Mouse (Mus musculus): ENCODE measurements around the gene Cnn2. TPM values are rescaled to one million over a fixed set of nuclear protein-coding genes. Genes with fewer than 3 reads are reported as not detected.

Cnn2 gene
- total RNA-seq, 2 experiments from 2014 or later = 6.0 to 8.2 TPM

DNA sequence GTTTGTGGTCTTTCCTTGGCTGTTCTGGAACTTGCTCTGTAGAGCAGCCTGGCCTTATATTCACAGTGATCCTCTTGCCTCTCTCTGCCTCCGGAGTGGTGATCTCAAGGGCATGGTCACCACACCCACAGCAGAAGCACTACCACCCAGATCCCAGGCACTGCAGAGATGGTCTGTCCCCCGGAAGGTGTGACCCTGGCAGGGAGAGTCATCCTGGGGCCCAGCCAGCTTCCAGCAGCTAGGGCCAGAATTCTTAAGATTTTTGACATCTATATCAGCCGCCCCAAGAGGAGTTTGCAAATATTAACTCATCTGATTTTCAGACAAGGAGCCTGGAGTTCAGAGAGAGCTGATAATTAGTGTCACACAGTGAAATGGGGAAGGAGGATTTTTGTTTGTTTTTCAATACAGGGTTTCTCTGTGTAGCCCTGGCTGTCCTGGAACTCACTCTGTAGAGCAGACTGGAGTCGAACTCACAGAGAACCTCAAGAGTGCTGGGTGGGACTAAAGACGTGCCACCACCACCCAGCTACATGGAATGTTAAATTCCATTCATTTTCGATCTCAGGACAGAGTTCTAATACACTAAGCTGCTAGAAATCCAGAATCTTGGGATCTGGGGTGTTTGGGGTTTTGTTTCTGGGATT lies 2.0 kb upstream of the Cnn2 start:
- intact Hi-C loops (cut with DNase I) = loop anchor here (5.0 kb wide), 1 partner anchor 66 kb away; no protein-coding TSS in a partner anchor
- no peak for DNase-seq (ENCODE audit: low spot score in 2 of 2)

DNA sequence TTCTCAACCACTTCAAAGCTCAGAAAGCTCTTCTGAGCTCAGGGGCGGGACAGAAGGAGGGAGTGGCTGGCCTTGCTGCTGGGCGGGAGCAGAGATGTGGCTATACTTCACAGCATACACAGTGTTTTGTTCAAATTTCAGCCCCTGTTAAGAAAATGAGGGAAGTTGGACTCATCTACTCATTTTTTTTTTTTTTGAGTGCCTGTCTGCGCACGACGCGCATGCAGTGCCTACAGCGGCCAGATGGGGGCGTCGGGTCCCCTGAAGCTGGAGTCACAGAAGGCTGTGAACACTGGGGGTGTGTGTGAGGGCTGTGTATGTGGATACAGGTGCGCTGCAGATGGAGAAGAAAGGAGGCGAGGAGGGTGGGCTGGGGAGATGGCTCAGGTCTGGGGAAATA lies 1.4 kb upstream of the Cnn2 start:
- intact Hi-C loops (cut with DNase I) = loop anchor here (5.0 kb wide), 1 partner anchor 65 kb away; no protein-coding TSS in a partner anchor
- DNase-seq (ENCODE audit: low spot score in 2 of 2) = peak; percentile 75 to 83

DNA sequence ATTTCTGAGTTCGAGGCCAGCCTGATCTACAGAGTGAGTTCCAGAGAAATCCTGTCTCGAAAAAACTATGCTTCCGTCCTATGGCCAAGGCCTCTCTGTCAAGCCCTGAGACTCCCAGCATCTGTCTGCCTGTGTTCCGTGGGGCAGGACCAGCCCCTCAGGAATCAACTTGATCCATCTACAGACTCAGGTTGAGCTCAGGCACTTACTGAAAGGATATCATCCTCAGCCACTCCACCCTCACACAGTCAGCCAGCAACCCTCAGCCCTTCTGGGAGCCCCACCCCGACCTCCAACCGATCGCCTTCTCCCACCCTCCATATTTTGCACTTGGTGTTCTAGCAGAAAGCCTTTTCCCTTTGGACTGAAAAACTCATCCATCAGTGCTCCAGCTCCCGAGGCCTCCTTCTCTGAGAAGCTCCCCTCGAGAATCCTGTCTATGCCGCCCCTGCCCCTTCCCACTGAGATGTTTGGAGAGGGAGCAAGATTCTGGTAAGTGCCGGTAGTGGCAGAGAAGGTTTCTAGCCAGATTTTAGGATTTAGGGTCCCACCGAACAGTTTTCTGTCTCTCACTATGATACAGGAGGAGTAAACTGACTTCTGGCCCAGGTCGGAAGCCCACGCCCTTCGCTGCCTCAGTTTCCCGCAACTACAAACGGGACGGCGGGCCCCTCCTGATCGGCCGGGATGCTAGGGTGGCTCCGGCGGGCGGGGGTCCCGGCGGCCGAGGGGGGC lies 446 bp upstream of the Cnn2 start:
- DNase-seq (ENCODE audit: low spot score in 2 of 2) = no peak
- intact Hi-C loops (cut with DNase I) = loop anchor here (5.0 kb wide), 1 partner anchor 64 kb away; no protein-coding TSS in a partner anchor

DNA sequence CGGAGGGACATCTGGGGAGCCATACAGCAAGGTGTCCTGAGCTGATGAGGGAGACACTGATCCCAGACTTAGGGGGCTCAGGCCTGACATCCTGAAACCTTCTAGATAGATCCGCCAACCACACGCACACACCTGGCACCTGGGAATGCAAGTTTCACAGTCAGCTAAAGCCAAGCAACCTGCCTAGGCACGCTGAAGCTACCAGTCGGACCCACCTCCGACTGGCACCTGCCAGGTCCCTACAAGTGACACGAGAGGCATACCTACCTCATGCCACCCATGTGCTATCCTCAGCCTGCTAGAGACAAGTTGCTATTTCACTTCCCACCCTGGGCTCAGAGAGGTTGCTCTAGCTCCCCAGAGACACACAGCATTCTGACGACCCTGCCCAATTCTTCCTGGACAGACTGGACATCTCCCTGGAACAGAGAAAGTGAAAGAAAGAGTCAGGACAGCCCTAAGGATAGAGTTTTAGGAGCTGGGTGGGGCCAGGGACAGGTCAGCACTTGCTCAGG lies 945 bp downstream of the Cnn2 start:
- intact Hi-C loops (cut with DNase I) = loop anchor here (5.0 kb wide), 1 partner anchor 63 kb away; no protein-coding TSS in a partner anchor
- no peak for DNase-seq (ENCODE audit: low spot score in 2 of 2)

DNA sequence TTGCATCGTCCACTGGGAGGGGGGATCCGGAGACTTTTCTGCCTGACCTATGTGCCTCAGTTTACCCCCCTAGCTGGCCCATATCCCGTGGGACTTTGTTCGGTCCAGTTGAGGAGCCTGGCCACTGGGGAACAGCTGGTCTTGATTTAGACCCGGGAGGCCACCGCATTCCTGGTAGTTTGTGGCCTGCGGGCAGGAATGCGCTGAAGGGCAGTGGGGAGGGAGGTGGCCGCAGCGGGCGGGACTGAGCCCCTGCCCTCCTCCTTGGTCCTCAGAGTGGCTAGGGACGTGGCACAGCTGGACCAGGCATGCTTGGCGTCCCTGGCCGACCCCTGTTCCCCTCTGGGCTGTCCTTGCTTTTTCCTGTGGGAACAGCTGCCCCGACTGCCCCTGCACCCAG lies 1.5 kb downstream of the Cnn2 start:
- intact Hi-C loops (cut with DNase I) = loop anchor here (5.0 kb wide), 1 partner anchor 62 kb away; no protein-coding TSS in a partner anchor
- no peak for DNase-seq (ENCODE audit: low spot score in 2 of 2)

DNA sequence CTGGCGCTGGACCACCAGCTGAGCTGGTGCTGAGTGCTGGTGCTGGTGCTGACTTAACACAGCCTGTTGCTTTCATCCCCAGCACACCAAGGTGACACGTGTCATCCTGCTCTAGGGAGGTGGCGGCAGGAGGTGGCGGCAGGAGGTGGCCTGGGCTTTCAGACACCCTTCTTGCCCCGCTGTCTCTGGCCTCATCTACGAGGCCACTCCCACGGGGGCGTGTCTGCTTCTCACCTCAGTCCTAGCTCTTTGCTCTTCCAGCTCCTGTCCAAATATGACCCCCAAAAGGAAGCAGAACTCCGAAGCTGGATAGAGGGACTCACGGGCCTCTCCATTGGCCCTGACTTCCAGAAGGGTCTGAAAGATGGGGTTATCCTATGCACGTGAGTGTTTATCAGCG lies 2.7 kb downstream of the Cnn2 start:
- no peak for DNase-seq (ENCODE audit: low spot score in 2 of 2)
- intact Hi-C loops (cut with DNase I) = no loop called here

DNA sequence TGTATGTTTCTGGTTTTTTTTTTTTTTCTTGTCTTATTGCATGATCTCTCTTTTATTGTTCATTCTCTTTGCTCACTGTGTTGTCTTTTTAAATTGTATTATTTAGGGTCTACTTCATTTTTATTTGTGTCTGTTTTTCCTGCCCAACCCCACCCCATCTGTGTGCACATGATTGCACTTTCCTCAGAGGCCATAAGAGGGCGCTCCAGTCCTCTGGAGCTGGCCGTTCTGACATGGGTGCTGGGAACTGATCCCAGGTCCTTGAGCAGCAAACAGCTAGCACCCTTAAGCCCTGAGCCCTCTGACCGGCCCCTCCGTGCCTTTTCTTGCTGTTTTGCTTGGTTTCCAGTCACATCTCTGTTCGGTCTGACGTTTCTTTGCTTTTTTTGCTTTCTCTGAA lies 3.2 kb downstream of the Cnn2 start:
- no peak for DNase-seq (ENCODE audit: low spot score in 2 of 2)

DNA sequence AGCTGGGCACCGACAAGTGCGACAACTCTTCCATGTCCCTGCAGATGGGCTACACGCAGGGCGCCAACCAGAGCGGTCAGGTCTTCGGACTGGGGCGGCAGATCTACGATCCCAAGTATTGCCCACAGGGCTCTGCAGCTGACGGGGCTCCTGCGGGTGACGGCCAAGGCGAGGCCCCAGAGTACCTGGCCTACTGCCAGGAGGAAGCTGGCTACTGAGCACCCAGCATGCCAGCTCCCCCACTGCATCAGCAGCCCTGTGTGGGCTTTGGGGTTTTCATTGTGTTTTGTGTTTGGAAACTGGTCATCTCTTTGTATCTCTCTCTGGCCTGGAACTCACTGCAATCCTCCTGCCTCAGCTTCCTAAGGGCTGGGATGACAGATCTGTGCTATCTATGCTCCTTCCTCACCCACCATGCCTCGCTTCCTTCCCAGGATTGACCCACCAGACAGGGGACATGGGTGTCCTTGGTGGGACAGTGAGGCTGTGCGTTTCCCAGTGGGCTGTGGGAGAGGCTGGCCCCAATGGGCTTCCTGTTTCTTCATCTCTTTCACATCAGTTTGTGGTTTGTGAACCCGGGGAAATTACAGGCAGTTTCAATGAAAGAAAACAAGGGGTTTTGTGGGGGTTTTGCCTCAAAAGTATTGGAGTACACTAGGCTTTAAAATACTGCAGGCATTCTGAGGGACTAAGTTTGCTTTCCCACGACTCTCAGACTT lies 6.2 kb downstream of the Cnn2 start:
- intact Hi-C loops (cut with DNase I) = no loop called here

More for the DNA sequence above, 3.2 kb downstream of the Cnn2 start:
- intact Hi-C loops (cut with DNase I) = no loop called here

DNA sequence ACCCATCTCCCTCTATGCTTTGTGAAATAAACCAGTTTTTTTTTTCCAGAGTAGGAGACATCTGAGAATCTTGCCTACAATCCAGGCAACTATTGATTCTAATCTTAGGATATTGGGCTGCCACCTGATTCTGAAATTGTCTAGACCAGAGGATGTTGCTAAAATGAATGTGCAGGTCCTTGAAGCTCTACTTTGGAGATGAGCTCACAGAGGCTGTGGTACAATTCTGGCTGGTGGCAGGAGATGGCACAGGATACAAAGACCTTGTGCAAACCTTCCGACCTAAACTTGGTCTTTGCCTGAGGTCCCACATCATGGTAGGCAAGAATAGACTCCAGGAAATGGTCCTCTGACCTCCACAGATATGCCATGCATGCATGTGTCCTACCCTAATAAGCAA lies 7.3 kb downstream of the Cnn2 start:
- DNase-seq (ENCODE audit: low spot score in 2 of 2) = no peak
- intact Hi-C loops (cut with DNase I) = no loop called here

More for the DNA sequence above, 6.2 kb downstream of the Cnn2 start:
- no peak for DNase-seq (ENCODE audit: low spot score in 2 of 2)

DNA sequence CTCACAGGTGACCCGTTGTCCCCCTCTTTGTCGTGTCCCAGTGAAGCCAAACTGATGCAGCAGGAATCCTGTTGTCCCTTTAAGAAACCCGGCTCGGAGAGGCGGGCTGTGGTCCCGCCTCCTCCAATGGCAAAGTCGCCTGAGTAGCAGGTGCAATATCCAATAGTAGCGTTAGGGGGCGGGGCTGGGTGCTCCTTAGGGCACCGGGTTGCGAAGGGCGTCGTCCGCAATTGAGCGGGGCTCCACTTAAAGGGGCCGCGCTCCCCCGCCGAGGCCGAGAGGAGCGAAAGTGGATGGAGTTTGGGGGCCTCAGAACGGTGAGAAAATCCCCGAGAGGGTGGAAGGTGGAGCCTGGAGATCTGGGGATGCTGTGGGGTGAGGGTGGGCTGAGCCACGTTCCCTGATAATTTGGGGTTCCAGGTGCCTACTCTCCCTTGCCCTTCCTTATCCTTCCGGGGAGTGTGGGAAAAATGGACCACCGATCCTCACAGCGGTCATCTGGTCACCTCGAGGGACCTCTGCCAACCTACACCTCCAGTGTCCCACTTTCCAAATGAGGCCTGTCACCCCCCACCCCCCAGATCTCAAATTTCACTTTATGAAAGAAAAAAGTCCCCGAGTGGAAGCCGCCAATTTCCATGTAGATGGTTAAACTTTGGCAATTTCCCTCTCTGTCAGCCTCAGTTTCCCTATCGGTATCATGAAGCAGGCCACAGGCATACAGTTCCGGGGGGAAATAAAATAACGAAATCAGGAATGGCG lies 8.1 kb downstream of the Cnn2 start, which contains the start of gene Abca7:
Gene Abca7, plus strand, starts transcription at position 223 of the 762 bp plus-strand sequence.
- intact Hi-C loops (cut with DNase I) = no loop called here
- DNase-seq (ENCODE audit: low spot score in 2 of 2) = peak; percentile 93 to 96

DNA sequence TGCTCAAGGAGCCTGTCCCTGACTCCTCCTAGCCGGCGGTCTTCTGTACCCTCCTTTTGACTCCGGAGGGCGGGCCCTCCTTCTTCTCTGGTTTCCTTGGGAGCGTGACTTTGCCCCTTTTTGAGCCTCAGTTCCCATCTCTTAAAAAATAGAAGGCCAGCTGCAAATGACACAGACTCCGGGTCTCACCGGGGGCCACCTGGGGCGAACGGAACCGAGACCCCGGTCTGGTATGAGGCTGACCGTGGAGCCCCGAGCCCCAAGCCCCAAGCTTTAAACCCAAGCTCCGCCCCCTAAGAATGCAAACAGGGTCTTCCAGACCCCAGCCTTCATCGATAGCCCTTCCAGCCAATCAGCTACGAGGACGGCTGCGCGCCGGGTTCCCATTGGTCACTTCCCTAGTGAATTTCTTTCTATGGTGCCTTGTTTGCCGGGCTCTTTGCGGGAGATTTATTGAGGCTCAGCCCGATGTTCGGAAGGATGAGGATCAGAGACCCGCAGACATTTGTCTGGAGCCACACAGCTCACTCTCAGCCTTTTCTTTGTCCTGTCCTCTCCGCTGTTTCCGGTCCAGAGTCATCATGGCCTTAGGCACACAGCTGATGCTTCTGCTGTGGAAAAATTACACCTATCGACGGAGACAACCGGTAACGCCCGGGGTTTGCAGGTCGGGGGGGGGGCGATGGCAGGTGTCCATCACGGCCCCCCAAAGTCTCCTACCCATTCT lies 8.8 kb downstream of the Cnn2 start:
- DNase-seq (ENCODE audit: low spot score in 2 of 2) = peak; percentile 72 to 85
- intact Hi-C loops (cut with DNase I) = no loop called here

DNA sequence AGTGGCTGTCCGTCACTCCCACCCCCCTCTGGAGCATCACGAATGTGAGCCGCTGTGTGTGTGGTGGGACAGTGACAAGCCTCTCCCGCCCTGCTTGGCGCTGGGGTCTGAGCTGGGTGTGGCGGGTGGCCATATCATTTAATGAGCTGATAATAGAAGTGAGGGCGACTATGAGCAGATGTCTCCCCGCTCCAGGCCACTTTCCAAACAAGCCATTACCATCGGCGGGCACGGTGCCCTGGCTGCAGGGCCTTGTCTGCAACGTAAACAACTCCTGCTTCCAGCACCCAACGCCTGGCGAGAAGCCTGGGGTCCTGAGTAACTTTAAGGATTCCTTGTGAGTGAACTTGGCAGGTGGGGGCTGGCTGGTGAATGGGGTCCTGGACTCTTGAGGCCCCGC lies 9.4 kb downstream of the Cnn2 start:
- DNase-seq (ENCODE audit: low spot score in 2 of 2) = no peak
- intact Hi-C loops (cut with DNase I) = no loop called here

DNA sequence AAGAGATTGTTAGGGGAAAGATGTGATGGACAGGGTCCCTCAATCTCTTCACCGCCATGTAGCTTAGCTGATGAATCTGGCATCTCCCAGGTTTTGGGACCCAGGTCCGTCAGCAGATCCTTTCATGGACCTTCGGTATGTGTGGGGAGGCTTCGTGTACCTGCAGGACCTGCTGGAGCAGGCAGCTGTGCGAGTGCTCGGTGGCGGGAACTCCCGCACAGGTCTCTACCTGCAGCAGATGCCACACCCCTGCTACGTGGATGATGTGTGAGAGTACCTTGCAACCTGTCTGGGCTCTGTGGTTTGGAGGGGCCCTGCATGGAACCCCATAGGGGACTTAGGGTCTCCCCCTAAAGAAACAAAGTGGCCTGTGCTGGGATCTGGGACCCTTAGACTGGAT lies 13.6 kb downstream of the Cnn2 start:
- intact Hi-C loops (cut with DNase I) = no loop called here
- DNase-seq (ENCODE audit: low spot score in 2 of 2) = no peak

DNA sequence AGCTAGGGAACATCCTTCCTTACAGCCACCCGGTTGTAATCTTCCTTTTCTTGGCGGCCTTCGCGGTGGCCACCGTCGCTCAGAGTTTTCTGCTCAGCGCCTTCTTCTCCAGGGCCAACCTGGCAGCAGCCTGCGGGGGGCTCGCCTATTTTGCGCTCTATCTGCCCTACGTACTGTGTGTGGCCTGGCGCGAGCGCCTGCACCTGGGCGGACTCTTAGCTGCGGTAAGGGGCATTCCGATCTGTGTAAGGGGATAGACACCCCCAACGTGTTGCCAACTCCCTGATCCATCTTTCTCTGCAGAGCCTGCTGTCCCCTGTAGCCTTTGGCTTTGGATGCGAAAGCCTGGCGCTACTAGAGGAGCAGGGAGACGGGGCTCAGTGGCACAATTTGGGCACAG lies 14.4 kb downstream of the Cnn2 start:
- DNase-seq (ENCODE audit: low spot score in 2 of 2) = no peak
- intact Hi-C loops (cut with DNase I) = no loop called here

DNA sequence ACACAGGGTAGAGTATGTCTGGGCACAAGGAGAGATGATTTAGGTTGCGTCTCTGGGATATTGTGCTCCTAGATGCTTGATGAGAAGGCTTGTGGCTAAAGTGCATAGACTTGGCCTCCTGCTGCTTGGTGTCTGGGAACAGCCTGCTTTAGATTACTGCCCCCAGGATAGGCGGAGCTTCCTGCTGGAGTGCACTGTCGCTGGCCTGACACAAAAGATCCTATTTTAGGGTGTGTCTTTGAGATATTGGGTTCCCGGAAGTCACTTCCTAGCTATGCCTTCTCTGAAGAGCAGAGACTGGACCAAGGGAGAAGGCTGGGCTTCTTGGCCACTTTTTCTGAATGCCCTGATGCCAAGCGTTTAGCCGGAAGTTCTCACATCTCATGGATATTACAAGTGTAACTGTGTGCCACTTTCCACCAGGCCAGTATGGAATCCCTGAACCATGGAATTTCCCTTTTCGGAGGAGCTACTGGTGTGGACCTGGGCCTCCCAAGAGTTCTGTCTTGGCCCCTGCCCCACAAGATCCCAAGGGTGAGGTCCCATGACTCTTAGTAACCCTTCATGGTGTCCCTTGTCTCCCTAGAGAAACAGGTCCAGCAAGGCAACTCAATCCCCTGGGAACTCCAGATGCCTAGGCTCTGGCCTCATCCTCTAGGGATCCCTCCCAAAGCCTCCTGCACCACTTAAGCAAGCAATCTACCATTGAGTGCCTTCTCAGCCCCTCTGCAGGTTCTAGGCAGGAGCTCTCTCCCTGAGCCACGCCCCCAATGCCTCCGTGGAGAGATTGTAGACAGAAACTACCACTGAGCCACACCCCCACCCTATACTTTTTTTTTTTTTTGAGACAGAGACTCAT lies 15.2 kb downstream of the Cnn2 start:
- intact Hi-C loops (cut with DNase I) = no loop called here
- DNase-seq (ENCODE audit: low spot score in 2 of 2) = no peak

DNA sequence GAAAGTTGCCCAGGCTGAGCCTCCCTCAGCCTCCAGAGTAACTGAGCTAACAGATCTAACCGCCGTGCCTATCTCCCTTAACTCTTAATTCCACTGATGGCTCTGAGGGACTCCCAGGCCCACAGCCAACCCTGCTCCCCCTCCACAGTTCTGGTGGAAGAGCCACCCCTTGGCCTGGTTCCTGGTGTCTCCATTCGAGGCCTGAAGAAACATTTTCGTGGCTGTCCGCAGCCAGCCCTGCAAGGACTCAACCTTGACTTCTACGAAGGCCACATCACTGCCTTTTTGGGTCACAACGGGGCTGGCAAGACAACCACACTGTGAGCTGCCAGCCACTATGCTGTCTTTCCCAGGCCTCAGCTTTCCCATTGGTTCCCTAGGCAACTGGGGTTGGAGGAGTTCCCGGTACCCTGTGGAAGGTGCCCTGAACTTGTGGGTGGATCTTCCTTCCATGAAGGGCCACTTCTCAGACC lies 15.9 kb downstream of the Cnn2 start:
- intact Hi-C loops (cut with DNase I) = no loop called here

DNA sequence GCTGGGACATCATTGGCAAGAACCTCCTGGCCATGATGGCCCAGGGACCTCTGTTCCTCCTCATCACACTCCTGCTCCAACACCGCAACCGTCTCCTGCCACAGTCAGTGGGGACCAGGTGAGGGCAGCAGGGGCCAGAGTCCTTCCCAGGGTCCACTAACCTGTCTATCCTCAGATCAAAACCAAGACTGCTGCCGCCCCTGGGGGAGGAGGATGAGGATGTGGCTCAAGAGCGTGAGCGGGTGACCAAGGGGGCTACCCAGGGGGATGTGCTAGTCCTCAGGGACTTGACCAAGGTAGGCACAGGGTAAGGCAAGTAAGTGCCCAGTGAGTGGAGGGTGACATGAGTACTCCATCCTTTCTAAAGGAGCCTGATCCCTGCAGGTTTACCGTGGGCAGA lies 23.4 kb downstream of the Cnn2 start:
- intact Hi-C loops (cut with DNase I) = no loop called here
- no peak for DNase-seq (ENCODE audit: low spot score in 2 of 2)

More for the DNA sequence above, 15.9 kb downstream of the Cnn2 start:
- DNase-seq (ENCODE audit: low spot score in 2 of 2) = no peak

DNA sequence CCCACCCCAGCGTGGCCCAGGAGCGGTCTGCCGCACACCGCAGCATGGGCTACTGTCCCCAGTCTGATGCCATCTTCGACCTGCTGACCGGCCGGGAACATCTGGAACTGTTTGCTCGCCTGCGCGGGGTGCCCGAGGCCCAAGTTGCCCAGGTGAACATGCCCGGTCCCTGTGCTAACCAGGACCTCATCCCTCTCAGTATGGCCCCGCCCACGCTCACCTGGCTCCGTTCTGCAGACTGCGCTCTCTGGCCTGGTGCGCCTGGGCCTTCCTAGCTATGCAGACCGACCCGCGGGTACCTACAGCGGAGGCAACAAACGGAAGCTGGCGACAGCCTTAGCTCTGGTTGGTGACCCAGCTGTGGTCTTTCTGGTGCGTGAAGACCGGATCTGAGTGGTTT lies 25.2 kb downstream of the Cnn2 start:
- no peak for DNase-seq (ENCODE audit: low spot score in 2 of 2)
- intact Hi-C loops (cut with DNase I) = no loop called here

Measured in left cerebral cortex, postnatal 25 days (tissue).